Mouse (Mus musculus) lung, adult 2 months (tissue): ENCODE measurements around the gene Clta.

Experiments used
- CTCF ChIP-seq: fragments of 200-500 bp; IDR thresholded peaks from 2 replicates; pipeline ENCODE4 v1.5.1; 2011; ENCODE audit warnings: mild to moderate bottlenecking, low read length, control low read depth; ENCODE audit not compliant: insufficient read depth
- POLR2A ChIP-seq: fragments of 200-500 bp; IDR thresholded peaks from 2 replicates; pipeline ENCODE4 v1.6.1; 2011; ENCODE audit warnings: low read depth, mild to moderate bottlenecking, control low read depth, low read length, borderline replicate concordance; ENCODE audit errors: extremely low read depth

DNA sequence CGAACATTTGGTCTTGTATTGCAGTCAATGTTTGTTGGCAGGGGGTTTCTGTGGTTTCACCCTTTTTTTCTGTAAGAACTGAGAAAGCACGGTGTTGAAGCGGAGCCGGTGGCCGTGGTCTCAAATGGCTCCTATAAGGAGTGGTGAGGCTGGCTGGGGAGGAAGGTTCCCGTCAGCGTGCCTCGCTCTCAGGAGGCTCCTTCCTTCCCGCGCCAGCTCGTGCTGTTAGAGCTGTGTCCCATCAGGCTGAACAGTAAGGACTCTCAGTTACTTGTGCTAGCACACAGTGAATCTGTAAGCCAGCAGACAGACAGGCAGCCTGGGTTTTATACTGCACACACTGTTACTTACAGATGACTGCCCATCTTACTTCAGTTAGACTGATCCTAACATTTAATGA is 18.5 kb downstream of the Clta start:
- TF ChIP-seq POLR2A (no peak), CTCF (no peak)
